Comparison of ENCODE assay signal across 14 mouse cellular contexts in genomic region chr15:83150694-83151093, GRCm38 (mm10). TPM values are rescaled to one million over a fixed set of nuclear protein-coding genes. Genes with fewer than 3 reads are reported as not detected.
DNase-seq lines count a peak whose midpoint lies in the region; ATAC-seq and TF ChIP-seq lines count a peak whose summit lies in the region.
"Had no signal": no experiment of that assay in that cellular context is flagged by ENCODE, and none has a peak within 500 bp of the region (broad histone marks: within the 10 kb centered on the region; RNA-seq: fewer than 3 reads in every experiment).

No protein-coding gene starts in this region.

- WGBS in embryonic facial prominence, embryonic 15.5 days: 83% methylated on average over 4 of the region's 4 CpGs

- H3K9ac ChIP-seq in embryonic facial prominence, embryonic 15.5 days: no peak overlapping the region

- no peak for TF ChIP-seq CTCF in gastrocnemius, adult 2 months (IDR thresholded peaks at IDR 0.05)
- TF ChIP-seq CTCF in layer of hippocampus, adult 2 months (conservative IDR thresholded peaks at IDR 0.05): no peak

- intact Hi-C loops in gastrocnemius, adult 2 months (cut with DNase I): no loop called here

- H3K4me1 ChIP-seq in embryonic facial prominence, embryonic 15.5 days: peaks cover 16% of the 10 kb centered on the region

- no peak overlapping the region for H3K4me3 ChIP-seq in gastrocnemius, adult 2 months
- no peak overlapping the region for H3K4me3 ChIP-seq in layer of hippocampus, adult 2 months
- H3K4me3 ChIP-seq in embryonic facial prominence, embryonic 15.5 days (replicated peaks): no peak overlapping the region

- H3K27ac ChIP-seq in gastrocnemius, adult 2 months: 0 out of 2 replicates have a peak overlapping the region, but pooled peaks have one; percentile 40
- peak overlapping the region; percentile 32; the same call in 1 of the 2 replicates for H3K27ac ChIP-seq in layer of hippocampus, adult 2 months
- peak overlapping the region; percentile 55; the same call in 1 of the 2 replicates for H3K27ac ChIP-seq in embryonic facial prominence, embryonic 15.5 days (replicated peaks)

- H3K36me3 ChIP-seq in embryonic facial prominence, embryonic 15.5 days: peaks cover 30% of the 10 kb centered on the region

- no peaks in the 10 kb centered on the region for H3K27me3 ChIP-seq in embryonic facial prominence, embryonic 15.5 days
- H3K27me3 ChIP-seq: lung, embryonic 15.5 days had no signal

- no peak for ATAC-seq in embryonic facial prominence, embryonic 15.5 days (ENCODE audit: insufficient number of reproducible peaks, low FRiP score, low TSS enrichment, low read depth)
- ATAC-seq: hindbrain, embryonic 16.5 days had no signal

- no peak overlapping the region for H3K4me2 ChIP-seq in embryonic facial prominence, embryonic 15.5 days (replicated peaks)

- no peaks in the 10 kb centered on the region for H3K9me3 ChIP-seq in embryonic facial prominence, embryonic 15.5 days (replicated peaks)
- H3K9me3 ChIP-seq: G1E; lung, embryonic 15.5 days had no signal

- no peak for DNase-seq in gastrocnemius, adult 2 months
- no peak for DNase-seq in gastrocnemius, adult 18-20 months (ENCODE audit: low spot score)
- DNase-seq in layer of hippocampus, adult 2 months (ENCODE audit: low spot score in 2 of 2): no peak
- DNase-seq in layer of hippocampus, adult 8-10 months (ENCODE audit: low spot score in 2 of 2): no peak
- peak; percentile 58 for DNase-seq in MN1 (ENCODE audit: low spot score)
- DNase-seq in ovary, postnatal 14 days (ENCODE audit: low spot score): no peak
- DNase-seq: adrenal gland, adult 2 months; cerebellum, postnatal 10 days; heart, adult 11 months; heart, postnatal 10 days had no signal

RNA-seq across cellular contexts. Expression of gene Poldip3, which starts 1.5 kb away (rescaled TPM):
- 10 to 100 TPM; 16.0 to 16.3 TPM for total RNA-seq in gastrocnemius, adult 2 months (2021)
- 10 to 100 TPM; 15.7 to 17.1 TPM for total RNA-seq in gastrocnemius, adult 18-20 months (2021)
- 10 to 100 TPM; 90.5 to 91.5 TPM for total RNA-seq in layer of hippocampus, adult 2 months (2021)
- 10 to 100 TPM; 84.5 to 94.7 (median 92.1) TPM for total RNA-seq in layer of hippocampus, adult 8-10 months (2022)
- polyA plus RNA-seq in embryonic facial prominence, embryonic 15.5 days (2015; fragmentation: Nextera tagmentation; extraction: Ambion mirVana): 142 and 147 TPM in 2 replicates

RNA-seq across cellular contexts. Expression of gene Cyb5r3, which starts 21.7 kb away (rescaled TPM):
- 10 to 100 TPM; 39.2 to 43.1 TPM for total RNA-seq in gastrocnemius, adult 2 months (2021)
- 10 to 100 TPM; 40.3 to 50.1 TPM for total RNA-seq in gastrocnemius, adult 18-20 months (2021)
- total RNA-seq in layer of hippocampus, adult 2 months (2021): 10 to 100 TPM; 63.7 to 65.6 TPM
- total RNA-seq in layer of hippocampus, adult 8-10 months (2022): 10 to 100 TPM; 70.0 to 98.9 (median 81.6) TPM
- polyA plus RNA-seq in embryonic facial prominence, embryonic 15.5 days (2015; fragmentation: Nextera tagmentation; extraction: Ambion mirVana): 163 and 185 TPM in 2 replicates

RNA-seq across cellular contexts. Expression of gene Rrp7a, which starts 28.1 kb away (rescaled TPM):
- 10 to 100 TPM; 34.3 to 41.3 TPM for total RNA-seq in gastrocnemius, adult 2 months (2021)
- total RNA-seq in gastrocnemius, adult 18-20 months (2021): 10 to 100 TPM; 37.4 to 46.5 TPM
- 100 to 1,000 TPM; 144 to 151 TPM for total RNA-seq in layer of hippocampus, adult 2 months (2021)
- total RNA-seq in layer of hippocampus, adult 8-10 months (2022): 100 to 1,000 TPM; 126 to 141 (median 133) TPM
- 69.5 and 76.2 TPM in 2 replicates for polyA plus RNA-seq in embryonic facial prominence, embryonic 15.5 days (2015; fragmentation: Nextera tagmentation; extraction: Ambion mirVana)

Comparison
In these comparisons a context has a peak if more than half of its experiments do, and no peak if none do; other contexts are left out.
1. RNA of gene Poldip3, which starts 1.5 kb away (total RNA-seq): 84.5 to 94.7 TPM in layer of hippocampus, adult 8-10 months and 90.5 to 91.5 TPM in layer of hippocampus, adult 2 months; 15.7 to 17.1 TPM in gastrocnemius, adult 18-20 months and 16.0 to 16.3 TPM in gastrocnemius, adult 2 months; every median in the first group is over 4 times any median in the second.
2. Peak in every context shown above with its lines, with median percentiles within 50 percentile points of each other: H3K27ac ChIP-seq.